Mouse (Mus musculus) gastrocnemius, adult 8-10 months (tissue): ENCODE results near the gene Hpf1. TPM values are rescaled to one million over a fixed set of nuclear protein-coding genes. Genes with fewer than 3 reads are reported as not detected.

Experiments
- DNase-seq, 2 experiments: peaks; one replicate each; pipeline ENCODE4 v3.0.0; 2022; ENCODE audit warnings: low spot score in 2 of 2
- total RNA-seq, 4 experiments: library from RNA; stranded (reverse); gene quantifications; 2 replicates each; pipeline ENCODE4 v1.2.4; 2022

The Hpf1 gene
- 1 to 10 TPM; 6.0 to 6.8 (median 6.7) TPM for total RNA-seq

- peak; percentile 79 to 92 for DNase-seq
Observed at GRCm38 (mm10) chr8:60889843-60890519, at the start of gene Hpf1. Gene Hpf1, plus strand, starts transcription at chr8:60890418.

- no peak for DNase-seq
Observed at GRCm38 (mm10) chr8:60842388-60842787, 47.8 kb upstream of the Hpf1 start.

GRCm38 (mm10) chr8:60857559-60857958, 32.7 kb upstream of the Hpf1 start:
- DNase-seq: no peak

- no peak for DNase-seq
Observed at GRCm38 (mm10) chr8:60858091-60858490, 32.1 kb upstream of the Hpf1 start.

- DNase-seq: no peak
Observed at GRCm38 (mm10) chr8:60858911-60859476, 31.2 kb upstream of the Hpf1 start.

- no peak for DNase-seq
Observed at GRCm38 (mm10) chr8:60859605-60860004, 30.6 kb upstream of the Hpf1 start.

- no peak for DNase-seq
Observed at GRCm38 (mm10) chr8:60860749-60861148, 29.5 kb upstream of the Hpf1 start.

GRCm38 (mm10) chr8:60861783-60862182, 28.4 kb upstream of the Hpf1 start:
- DNase-seq: no peak

GRCm38 (mm10) chr8:60864875-60865274, 25.3 kb upstream of the Hpf1 start:
- DNase-seq: no peak

GRCm38 (mm10) chr8:60865504-60866114, 24.6 kb upstream of the Hpf1 start:
- no peak for DNase-seq

- no peak for DNase-seq
Observed at GRCm38 (mm10) chr8:60867468-60868115, 22.6 kb upstream of the Hpf1 start.

GRCm38 (mm10) chr8:60868236-60868965, 21.8 kb upstream of the Hpf1 start:
- DNase-seq: no peak

- DNase-seq: no peak
Observed at GRCm38 (mm10) chr8:60869761-60870160, 20.5 kb upstream of the Hpf1 start.

GRCm38 (mm10) chr8:60870231-60871193, 19.7 kb upstream of the Hpf1 start:
- no peak for DNase-seq

GRCm38 (mm10) chr8:60878617-60879016, 11.6 kb upstream of the Hpf1 start:
- no peak for DNase-seq

- DNase-seq: no peak
Observed at GRCm38 (mm10) chr8:60883419-60884137, 6.6 kb upstream of the Hpf1 start.

GRCm38 (mm10) chr8:60886736-60887135, 3.5 kb upstream of the Hpf1 start:
- no peak for DNase-seq

- DNase-seq: no peak
Observed at GRCm38 (mm10) chr8:60889131-60889842, 931 bp upstream of the Hpf1 start.

GRCm38 (mm10) chr8:60890520-60890874, 279 bp downstream of the Hpf1 start:
- DNase-seq: no peak
